Mouse (Mus musculus): ENCODE measurements around the gene Ankrd28. TPM values are rescaled to one million over a fixed set of nuclear protein-coding genes. Genes with fewer than 3 reads are reported as not detected.

The Ankrd28 gene
- polyA plus RNA-seq, 1 experiment from 2014 or later, result 7.9 TPM

- Histone ChIP-seq H3K4me3 (ENCODE audit: low read depth, low read length) (no peak overlapping the region), H3K36me3 (ENCODE audit: control insufficient read depth, insufficient read depth, low read length) (no peaks in the 10 kb centered on the region), H3K27ac (ENCODE audit: low read depth, low read length) (no peak overlapping the region), H3K9ac (ENCODE audit: low read depth, low read length) (no peak overlapping the region), H3K4me1 (ENCODE audit: control insufficient read depth, insufficient read depth, low read length) (peaks cover 30% of the 10 kb centered on the region), H3K4me2 (no peak overlapping the region), H3K27me3 (ENCODE audit: control insufficient read depth, insufficient read depth, low read length) (no peaks in the 10 kb centered on the region), H3K9me3 (replicated peaks; ENCODE audit: control insufficient read depth, low read length) (no peaks in the 10 kb centered on the region)
- no peak for ATAC-seq (replicated peaks; ENCODE audit: insufficient number of reproducible peaks, low FRiP score, low TSS enrichment)
- 39% methylated on average over 5 of the region's 5 CpGs for WGBS (ENCODE audit: insufficient replicate concordance)
Measured at GRCm38 (mm10) chr14:31656857-31657645, 173.4 kb downstream of the Ankrd28 start.

DNA sequence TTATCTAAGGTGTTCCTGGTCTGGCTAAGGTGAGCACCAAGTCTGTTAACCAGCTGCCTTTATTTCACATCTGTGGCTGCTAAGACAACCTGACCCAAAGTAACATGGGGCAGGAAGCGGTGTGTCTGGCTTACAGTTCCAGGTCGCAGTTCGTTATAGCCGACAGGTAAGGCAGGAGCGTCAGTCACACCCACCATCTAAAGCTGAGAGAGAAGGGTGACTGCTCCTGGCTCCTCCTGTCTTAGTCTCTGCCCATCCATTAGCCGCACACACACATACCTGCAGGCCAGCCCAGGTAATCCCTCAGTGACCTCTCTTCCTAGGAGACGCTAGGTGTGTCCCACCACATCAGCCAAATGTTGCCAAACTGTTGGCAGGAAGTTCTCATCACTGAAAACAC, 174.1 kb downstream of the Ankrd28 start:
- no peaks in the 10 kb centered on the region for H3K36me3 ChIP-seq (ENCODE audit: control insufficient read depth, insufficient read depth, low read length)
- H3K27ac ChIP-seq (ENCODE audit: low read depth, low read length), result no peak overlapping the region
- no peak overlapping the region for H3K4me3 ChIP-seq (ENCODE audit: low read depth, low read length)
- 60% methylated on average over 7 of the region's 7 CpGs for WGBS (ENCODE audit: insufficient replicate concordance)
- H3K27me3 ChIP-seq (ENCODE audit: control insufficient read depth, insufficient read depth, low read length), result no peaks in the 10 kb centered on the region
- H3K4me2 ChIP-seq, result no peak overlapping the region
- H3K4me1 ChIP-seq (ENCODE audit: control insufficient read depth, insufficient read depth, low read length), result peaks cover 29% of the 10 kb centered on the region
- H3K9me3 ChIP-seq (replicated peaks; ENCODE audit: control insufficient read depth, low read length), result no peaks in the 10 kb centered on the region
- no peak for ATAC-seq (replicated peaks; ENCODE audit: insufficient number of reproducible peaks, low FRiP score, low TSS enrichment)
- no peak overlapping the region for H3K9ac ChIP-seq (ENCODE audit: low read depth, low read length)

DNA sequence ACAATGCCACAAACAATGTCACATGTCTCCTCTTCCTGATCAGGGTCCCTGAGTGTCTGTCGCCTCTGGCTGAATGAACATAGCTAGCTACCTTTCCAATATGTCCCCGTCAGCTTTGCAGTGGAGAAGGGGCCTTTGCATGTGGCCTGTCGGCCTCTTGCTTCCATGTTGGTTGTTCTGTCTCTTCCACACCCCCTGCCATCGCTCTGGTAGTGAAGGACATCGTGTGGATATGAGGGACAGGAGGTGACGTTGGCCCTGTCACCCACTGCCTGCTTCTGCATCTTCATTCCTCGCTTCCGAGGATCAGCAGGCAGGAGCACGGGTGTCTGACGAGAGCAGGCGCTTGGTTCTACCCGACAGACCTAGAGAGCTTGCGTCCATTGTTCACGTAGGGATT, 175.0 kb downstream of the Ankrd28 start:
- H3K9ac ChIP-seq (ENCODE audit: low read depth, low read length), result no peak overlapping the region
- H3K27ac ChIP-seq (ENCODE audit: low read depth, low read length), result no peak overlapping the region
- H3K27me3 ChIP-seq (ENCODE audit: control insufficient read depth, insufficient read depth, low read length), result no peaks in the 10 kb centered on the region
- 78% methylated on average over 14 of the region's 14 CpGs for WGBS (ENCODE audit: insufficient replicate concordance)
- H3K4me3 ChIP-seq (ENCODE audit: low read depth, low read length), result no peak overlapping the region
- H3K36me3 ChIP-seq (ENCODE audit: control insufficient read depth, insufficient read depth, low read length), result no peaks in the 10 kb centered on the region
- ATAC-seq (replicated peaks; ENCODE audit: insufficient number of reproducible peaks, low FRiP score, low TSS enrichment), result no peak
- no peak overlapping the region for H3K4me2 ChIP-seq
- peaks cover 32% of the 10 kb centered on the region for H3K4me1 ChIP-seq (ENCODE audit: control insufficient read depth, insufficient read depth, low read length)
- no peaks in the 10 kb centered on the region for H3K9me3 ChIP-seq (replicated peaks; ENCODE audit: control insufficient read depth, low read length)

DNA sequence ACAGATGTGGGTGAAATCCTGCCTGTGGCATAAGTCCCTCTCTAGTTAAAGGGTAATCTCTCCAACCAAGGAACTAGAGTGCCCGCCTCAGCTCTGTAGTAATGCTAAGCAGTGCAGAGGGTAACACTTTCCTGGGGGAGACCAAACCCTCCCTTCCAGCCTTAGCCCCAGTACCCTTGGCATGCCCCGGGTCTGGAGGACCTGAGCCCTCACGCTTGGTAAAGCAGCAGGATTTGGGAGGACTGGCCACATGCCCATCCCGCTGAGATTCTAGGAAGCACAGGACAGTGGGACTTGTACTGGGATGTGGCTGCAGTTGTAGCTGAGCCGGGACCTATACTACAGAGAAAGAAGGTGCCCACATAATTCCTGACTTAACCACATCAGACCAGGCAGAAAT, 175.6 kb downstream of the Ankrd28 start:
- Histone ChIP-seq H3K4me2 (no peak overlapping the region), H3K4me3 (ENCODE audit: low read depth, low read length) (no peak overlapping the region), H3K27me3 (ENCODE audit: control insufficient read depth, insufficient read depth, low read length) (no peaks in the 10 kb centered on the region), H3K9me3 (replicated peaks; ENCODE audit: control insufficient read depth, low read length) (no peaks in the 10 kb centered on the region), H3K9ac (ENCODE audit: low read depth, low read length) (no peak overlapping the region), H3K36me3 (ENCODE audit: control insufficient read depth, insufficient read depth, low read length) (no peaks in the 10 kb centered on the region), H3K27ac (ENCODE audit: low read depth, low read length) (no peak overlapping the region), H3K4me1 (ENCODE audit: control insufficient read depth, insufficient read depth, low read length) (peaks cover 31% of the 10 kb centered on the region)
- 89% methylated on average over 5 of the region's 5 CpGs for WGBS (ENCODE audit: insufficient replicate concordance)
- no peak for ATAC-seq (replicated peaks; ENCODE audit: insufficient number of reproducible peaks, low FRiP score, low TSS enrichment)

- Histone ChIP-seq H3K27ac (ENCODE audit: low read depth, low read length) (no peak overlapping the region), H3K4me2 (no peak overlapping the region), H3K27me3 (ENCODE audit: control insufficient read depth, insufficient read depth, low read length) (no peaks in the 10 kb centered on the region), H3K4me1 (ENCODE audit: control insufficient read depth, insufficient read depth, low read length) (peaks cover 22% of the 10 kb centered on the region), H3K9me3 (replicated peaks; ENCODE audit: control insufficient read depth, low read length) (no peaks in the 10 kb centered on the region), H3K9ac (ENCODE audit: low read depth, low read length) (no peak overlapping the region), H3K36me3 (ENCODE audit: control insufficient read depth, insufficient read depth, low read length) (no peaks in the 10 kb centered on the region), H3K4me3 (ENCODE audit: low read depth, low read length) (no peak overlapping the region)
- ATAC-seq (replicated peaks; ENCODE audit: insufficient number of reproducible peaks, low FRiP score, low TSS enrichment), result no peak
- 55% methylated on average over 14 of the region's 14 CpGs for WGBS (ENCODE audit: insufficient replicate concordance)
Measured at GRCm38 (mm10) chr14:31653101-31653875, 177.2 kb downstream of the Ankrd28 start.

- WGBS (ENCODE audit: insufficient replicate concordance), result 86% methylated on average over 1 of the region's 1 CpGs
- Histone ChIP-seq H3K9me3 (replicated peaks; ENCODE audit: control insufficient read depth, low read length) (no peaks in the 10 kb centered on the region), H3K27me3 (ENCODE audit: control insufficient read depth, insufficient read depth, low read length) (no peaks in the 10 kb centered on the region), H3K9ac (ENCODE audit: low read depth, low read length) (no peak overlapping the region), H3K4me2 (no peak overlapping the region), H3K4me3 (ENCODE audit: low read depth, low read length) (no peak overlapping the region), H3K4me1 (ENCODE audit: control insufficient read depth, insufficient read depth, low read length) (peaks cover 22% of the 10 kb centered on the region), H3K36me3 (ENCODE audit: control insufficient read depth, insufficient read depth, low read length) (no peaks in the 10 kb centered on the region), H3K27ac (ENCODE audit: low read depth, low read length) (no peak overlapping the region)
- no peak for ATAC-seq (replicated peaks; ENCODE audit: insufficient number of reproducible peaks, low FRiP score, low TSS enrichment)
Measured at GRCm38 (mm10) chr14:31652624-31653023, 177.8 kb downstream of the Ankrd28 start.

- 42% methylated on average over 5 of the region's 5 CpGs for WGBS (ENCODE audit: insufficient replicate concordance)
- ATAC-seq (replicated peaks; ENCODE audit: insufficient number of reproducible peaks, low FRiP score, low TSS enrichment), result no peak
- no peak overlapping the region for H3K9ac ChIP-seq (ENCODE audit: low read depth, low read length)
- H3K4me2 ChIP-seq, result no peak overlapping the region
- H3K4me3 ChIP-seq (ENCODE audit: low read depth, low read length), result no peak overlapping the region
- H3K27me3 ChIP-seq (ENCODE audit: control insufficient read depth, insufficient read depth, low read length), result no peaks in the 10 kb centered on the region
- H3K4me1 ChIP-seq (ENCODE audit: control insufficient read depth, insufficient read depth, low read length), result peaks cover 19% of the 10 kb centered on the region
- H3K36me3 ChIP-seq (ENCODE audit: control insufficient read depth, insufficient read depth, low read length), result no peaks in the 10 kb centered on the region
- no peak overlapping the region for H3K27ac ChIP-seq (ENCODE audit: low read depth, low read length)
- H3K9me3 ChIP-seq (replicated peaks; ENCODE audit: control insufficient read depth, low read length), result no peaks in the 10 kb centered on the region
Measured at GRCm38 (mm10) chr14:31652106-31652505, 178.3 kb downstream of the Ankrd28 start.

- ATAC-seq (replicated peaks; ENCODE audit: insufficient number of reproducible peaks, low FRiP score, low TSS enrichment), result no peak
- 58% methylated on average over 7 of the region's 7 CpGs for WGBS (ENCODE audit: insufficient replicate concordance)
- Histone ChIP-seq H3K4me1 (ENCODE audit: control insufficient read depth, insufficient read depth, low read length) (peaks cover 19% of the 10 kb centered on the region), H3K27ac (ENCODE audit: low read depth, low read length) (no peak overlapping the region), H3K9me3 (replicated peaks; ENCODE audit: control insufficient read depth, low read length) (no peaks in the 10 kb centered on the region), H3K9ac (ENCODE audit: low read depth, low read length) (no peak overlapping the region), H3K36me3 (ENCODE audit: control insufficient read depth, insufficient read depth, low read length) (no peaks in the 10 kb centered on the region), H3K4me2 (no peak overlapping the region), H3K27me3 (ENCODE audit: control insufficient read depth, insufficient read depth, low read length) (no peaks in the 10 kb centered on the region), H3K4me3 (ENCODE audit: low read depth, low read length) (no peak overlapping the region)
Measured at GRCm38 (mm10) chr14:31651206-31651605, 179.2 kb downstream of the Ankrd28 start.
